Mouse (Mus musculus) midbrain, embryonic 13.5 days (tissue): ENCODE data around the gene Fam19a4. TPM values are rescaled to one million over a fixed set of nuclear protein-coding genes. Genes with fewer than 3 reads are reported as not detected.

Source experiments
- ATAC-seq: fragments of 200-750 bp; cut with Nextera tagmentation; 2 replicates; pipeline ENCODE4 v1.8.0; 2017; ENCODE audit warnings: mild to moderate bottlenecking, moderate TSS enrichment, moderate library complexity
- H3K27ac ChIP-seq: fragments of 300-500 bp; sonication (generic); 2 replicates; pipeline ENCODE4 v1.5.1; 2015; ENCODE audit warnings: inconsistent platforms, mild to moderate bottlenecking, moderate library complexity
- H3K27me3 ChIP-seq: fragments of 300-500 bp; sonication (generic); 2 replicates; pipeline ENCODE4 v1.6.1; 2015; ENCODE audit warnings: mild to moderate bottlenecking, inconsistent platforms
- H3K36me3 ChIP-seq: fragments of 300-500 bp; sonication (generic); 2 replicates; pipeline ENCODE4 v1.6.1; 2015; ENCODE audit warnings: mild to moderate bottlenecking, inconsistent platforms
- H3K4me1 ChIP-seq: fragments of 300-500 bp; sonication (generic); replicated peaks from 2 replicates; pipeline ENCODE4 v1.6.1; 2015; ENCODE audit warnings: inconsistent platforms
- H3K4me2 ChIP-seq: fragments of 300-500 bp; sonication (generic); replicated peaks from 2 replicates; pipeline ENCODE4 v1.6.1; 2015; ENCODE audit warnings: moderate library complexity, mild to moderate bottlenecking, inconsistent platforms
- H3K4me3 ChIP-seq: fragments of 300-500 bp; sonication (generic); replicated peaks from 2 replicates; pipeline ENCODE4 v1.5.1; 2015; ENCODE audit warnings: mild to moderate bottlenecking, inconsistent platforms
- H3K9ac ChIP-seq: fragments of 300-500 bp; sonication (generic); replicated peaks from 2 replicates; pipeline ENCODE4 v1.6.1; 2015; ENCODE audit warnings: mild to moderate bottlenecking, inconsistent platforms
- H3K9me3 ChIP-seq: fragments of 300-500 bp; sonication (generic); 2 replicates; pipeline ENCODE4 v1.6.1; 2016; ENCODE audit warnings: mild to moderate bottlenecking, inconsistent platforms
- WGBS: fragments of 180-500 bp; shearing (Covaris S2); methylation state at CpG from one replicate; pipeline ENCODE4 v1.1.7; 2015; 5-methylcytosine and 5-hydroxymethylcytosine counted together
- polyA plus RNA-seq: library from polyadenylated mRNA; unstranded; fragments of >200 nt; fragmentation: Nextera tagmentation; extraction: Ambion mirVana; gene quantifications from 2 replicates; pipeline ENCODE4 v1.2.1, GENCODE M21; 2015

Fam19a4 gene
- polyA plus RNA-seq, 1 experiment from 2014 or later: 7.5 TPM

GRCm38 (mm10) chr6:97046541-97046940, 13.7 kb downstream of the Fam19a4 start:
- no peak for ATAC-seq
- H3K36me3 ChIP-seq: no peaks in the 10 kb centered on the region
- 84% methylated on average over 4 of the region's 4 CpGs for WGBS

GRCm38 (mm10) chr6:97027110-97027677, 33.0 kb downstream of the Fam19a4 start:
- no peak overlapping the region for H3K4me3 ChIP-seq
- H3K4me1 ChIP-seq: peaks cover 7% of the 10 kb centered on the region; the same call in 1 of the 2 replicates
- H3K4me2 ChIP-seq: no peak overlapping the region
- H3K36me3 ChIP-seq: no peaks in the 10 kb centered on the region
- H3K27me3 ChIP-seq: peaks cover 5% of the 10 kb centered on the region; the same call in 1 of the 2 replicates
- WGBS: 40% methylated on average over 5 of the region's 5 CpGs
- H3K9me3 ChIP-seq: no peaks in the 10 kb centered on the region
- H3K27ac ChIP-seq: no peak overlapping the region
- 0 out of 2 replicates have a peak, but pooled peaks have one; percentile 48 for ATAC-seq
- H3K9ac ChIP-seq: no peak overlapping the region

More at GRCm38 (mm10) chr6:97046541-97046940, 13.7 kb downstream of the Fam19a4 start:
- peaks cover 3% of the 10 kb centered on the region; the same call in 1 of the 2 replicates for H3K27me3 ChIP-seq
- H3K4me2 ChIP-seq: no peak overlapping the region
- peaks cover 4% of the 10 kb centered on the region; the same call in 1 of the 2 replicates for H3K4me1 ChIP-seq
- H3K9me3 ChIP-seq: no peaks in the 10 kb centered on the region
- no peak overlapping the region for H3K9ac ChIP-seq
- H3K4me3 ChIP-seq: no peak overlapping the region
- H3K27ac ChIP-seq: no peak overlapping the region

- H3K27me3 ChIP-seq: no peaks in the 10 kb centered on the region
- H3K36me3 ChIP-seq: no peaks in the 10 kb centered on the region
- ATAC-seq: no peak
- H3K4me3 ChIP-seq: no peak overlapping the region
- no peak overlapping the region for H3K27ac ChIP-seq
- H3K4me1 ChIP-seq: no peaks in the 10 kb centered on the region
- H3K9ac ChIP-seq: no peak overlapping the region
- WGBS: 68% methylated on average over 2 of the region's 2 CpGs
- no peaks in the 10 kb centered on the region for H3K9me3 ChIP-seq
- H3K4me2 ChIP-seq: no peak overlapping the region
Observed at GRCm38 (mm10) chr6:97019323-97019722, 40.9 kb downstream of the Fam19a4 start.

- Histone ChIP-seq H3K4me3 (no peak overlapping the region), H3K9ac (no peak overlapping the region), H3K27ac (no peak overlapping the region), H3K9me3 (no peaks in the 10 kb centered on the region), H3K4me2 (no peak overlapping the region), H3K36me3 (no peaks in the 10 kb centered on the region), H3K27me3 (no peaks in the 10 kb centered on the region), H3K4me1 (no peaks in the 10 kb centered on the region)
- no peak for ATAC-seq
- 78% methylated on average over 1 of the region's 1 CpGs for WGBS
Observed at GRCm38 (mm10) chr6:97016711-97017110, 43.5 kb downstream of the Fam19a4 start.

GRCm38 (mm10) chr6:97016018-97016417, 44.2 kb downstream of the Fam19a4 start:
- Histone ChIP-seq H3K36me3 (no peaks in the 10 kb centered on the region), H3K9ac (no peak overlapping the region), H3K27me3 (no peaks in the 10 kb centered on the region), H3K9me3 (no peaks in the 10 kb centered on the region), H3K27ac (no peak overlapping the region), H3K4me1 (no peaks in the 10 kb centered on the region), H3K4me3 (no peak overlapping the region), H3K4me2 (no peak overlapping the region)
- 80% methylated on average over 3 of the region's 3 CpGs for WGBS
- no peak for ATAC-seq

- H3K4me1 ChIP-seq: no peaks in the 10 kb centered on the region
- ATAC-seq: no peak
- peaks cover 7% of the 10 kb centered on the region; the same call in 1 of the 2 replicates for H3K27me3 ChIP-seq
- no peak overlapping the region for H3K4me2 ChIP-seq
- 46% methylated on average over 8 of the region's 8 CpGs for WGBS
- no peak overlapping the region for H3K27ac ChIP-seq
- no peak overlapping the region for H3K4me3 ChIP-seq
- no peaks in the 10 kb centered on the region for H3K9me3 ChIP-seq
- no peaks in the 10 kb centered on the region for H3K36me3 ChIP-seq
- no peak overlapping the region for H3K9ac ChIP-seq
Observed at GRCm38 (mm10) chr6:97006513-97007094, 53.6 kb downstream of the Fam19a4 start.

GRCm38 (mm10) chr6:97005038-97005437, 55.2 kb downstream of the Fam19a4 start:
- H3K4me3 ChIP-seq: no peak overlapping the region
- peaks cover 7% of the 10 kb centered on the region; the same call in 1 of the 2 replicates for H3K27me3 ChIP-seq
- ATAC-seq: no peak
- no peak overlapping the region for H3K27ac ChIP-seq
- no peaks in the 10 kb centered on the region for H3K36me3 ChIP-seq
- H3K4me2 ChIP-seq: no peak overlapping the region
- H3K4me1 ChIP-seq: no peaks in the 10 kb centered on the region
- no peak overlapping the region for H3K9ac ChIP-seq
- no peaks in the 10 kb centered on the region for H3K9me3 ChIP-seq
- WGBS: 24% methylated on average over 11 of the region's 11 CpGs

GRCm38 (mm10) chr6:96995556-96996159, 64.6 kb downstream of the Fam19a4 start:
- no peaks in the 10 kb centered on the region for H3K9me3 ChIP-seq
- no peak overlapping the region for H3K4me3 ChIP-seq
- 88% methylated on average over 7 of the region's 7 CpGs for WGBS
- no peak overlapping the region for H3K9ac ChIP-seq
- ATAC-seq: no peak
- no peaks in the 10 kb centered on the region for H3K36me3 ChIP-seq
- H3K4me1 ChIP-seq: no peaks in the 10 kb centered on the region
- H3K4me2 ChIP-seq: no peak overlapping the region
- H3K27ac ChIP-seq: no peak overlapping the region
- no peaks in the 10 kb centered on the region for H3K27me3 ChIP-seq

- no peaks in the 10 kb centered on the region for H3K27me3 ChIP-seq
- H3K36me3 ChIP-seq: no peaks in the 10 kb centered on the region
- no peak overlapping the region for H3K4me3 ChIP-seq
- H3K9me3 ChIP-seq: no peaks in the 10 kb centered on the region
- no peak for ATAC-seq
- 84% methylated on average over 1 of the region's 1 CpGs for WGBS
- no peak overlapping the region for H3K4me2 ChIP-seq
- no peaks in the 10 kb centered on the region for H3K4me1 ChIP-seq
- H3K9ac ChIP-seq: no peak overlapping the region
- no peak overlapping the region for H3K27ac ChIP-seq
Observed at GRCm38 (mm10) chr6:96991741-96992140, 68.5 kb downstream of the Fam19a4 start.

GRCm38 (mm10) chr6:96977537-96977936, 82.7 kb downstream of the Fam19a4 start:
- no peak for ATAC-seq
- Histone ChIP-seq H3K9ac (no peak overlapping the region), H3K4me1 (no peaks in the 10 kb centered on the region), H3K4me3 (no peak overlapping the region), H3K36me3 (no peaks in the 10 kb centered on the region), H3K9me3 (no peaks in the 10 kb centered on the region), H3K27me3 (no peaks in the 10 kb centered on the region), H3K4me2 (no peak overlapping the region), H3K27ac (no peak overlapping the region)
- 95% methylated on average over 1 of the region's 1 CpGs for WGBS

GRCm38 (mm10) chr6:96944796-96945195, 115.4 kb downstream of the Fam19a4 start:
- 40% methylated on average over 2 of the region's 2 CpGs for WGBS
- Histone ChIP-seq H3K9ac (no peak overlapping the region), H3K27me3 (no peaks in the 10 kb centered on the region), H3K9me3 (no peaks in the 10 kb centered on the region), H3K36me3 (no peaks in the 10 kb centered on the region), H3K4me3 (no peak overlapping the region), H3K4me1 (no peaks in the 10 kb centered on the region), H3K4me2 (no peak overlapping the region), H3K27ac (no peak overlapping the region)
- ATAC-seq: no peak

- Histone ChIP-seq H3K9ac (no peak overlapping the region), H3K9me3 (peaks cover 6% of the 10 kb centered on the region; the same call in 1 of the 2 replicates), H3K36me3 (no peaks in the 10 kb centered on the region), H3K27ac (no peak overlapping the region), H3K4me3 (no peak overlapping the region), H3K4me2 (no peak overlapping the region), H3K27me3 (no peaks in the 10 kb centered on the region), H3K4me1 (no peaks in the 10 kb centered on the region)
- no peak for ATAC-seq
- WGBS: 73% methylated on average over 1 of the region's 1 CpGs
Observed at GRCm38 (mm10) chr6:96935776-96936175, 124.4 kb downstream of the Fam19a4 start.
